Mouse (Mus musculus) A20 (cell line): ENCODE measurements around the gene Zan.

ENCODE experiments used
- DNase-seq: peaks from one replicate; pipeline ENCODE4 v3.0.0-alpha.2; 2011; ENCODE audit warnings: low read depth, low spot score

The Zan gene

GRCm38 (mm10) chr5:137351394-137351793 is 125.5 kb downstream of the Zan start:
- DNase-seq = no peak

GRCm38 (mm10) chr5:137351058-137351380 is 125.8 kb downstream of the Zan start:
- no peak for DNase-seq

- DNase-seq = no peak
Measured at GRCm38 (mm10) chr5:137350205-137351057, 126.4 kb downstream of the Zan start.

- no peak for DNase-seq
Measured at GRCm38 (mm10) chr5:137349384-137350204, 127.3 kb downstream of the Zan start, which contains the start of gene Ephb4. TSS of gene Ephb4 (plus strand) at chr5:137350109.

GRCm38 (mm10) chr5:137348482-137349383 is 128.1 kb downstream of the Zan start:
- no peak for DNase-seq

- DNase-seq = no peak
Measured at GRCm38 (mm10) chr5:137347856-137348255, 129.0 kb downstream of the Zan start.

- no peak for DNase-seq
Measured at GRCm38 (mm10) chr5:137346983-137347382, 129.9 kb downstream of the Zan start.

- no peak for DNase-seq
Measured at GRCm38 (mm10) chr5:137346388-137346787, 130.5 kb downstream of the Zan start.

GRCm38 (mm10) chr5:137345821-137346220 is 131.0 kb downstream of the Zan start:
- peak; percentile 44 for DNase-seq

GRCm38 (mm10) chr5:137343869-137344268 is 133.0 kb downstream of the Zan start:
- no peak for DNase-seq

GRCm38 (mm10) chr5:137343412-137343811 is 133.5 kb downstream of the Zan start:
- DNase-seq = no peak

GRCm38 (mm10) chr5:137342407-137343012 is 134.4 kb downstream of the Zan start:
- DNase-seq = no peak

- no peak for DNase-seq
Measured at GRCm38 (mm10) chr5:137340222-137340621, 136.6 kb downstream of the Zan start.

- no peak for DNase-seq
Measured at GRCm38 (mm10) chr5:137339290-137339979, 137.4 kb downstream of the Zan start.

- DNase-seq = no peak
Measured at GRCm38 (mm10) chr5:137338663-137339289, 138.1 kb downstream of the Zan start.

- DNase-seq = peak; percentile 43
Measured at GRCm38 (mm10) chr5:137338256-137338655, 138.6 kb downstream of the Zan start.

GRCm38 (mm10) chr5:137337190-137337589 is 139.7 kb downstream of the Zan start:
- no peak for DNase-seq

GRCm38 (mm10) chr5:137335066-137335465 is 141.8 kb downstream of the Zan start:
- DNase-seq = no peak

- DNase-seq = no peak
Measured at GRCm38 (mm10) chr5:137334317-137334716, 142.5 kb downstream of the Zan start.

- peak; percentile 95 for DNase-seq
Measured at GRCm38 (mm10) chr5:137333512-137334174, 143.2 kb downstream of the Zan start, which contains the start of gene Slc12a9. TSS of gene Slc12a9 (minus strand) at chr5:137333597.
